Mouse (Mus musculus): Measurements from ENCODE around the gene Rgs7. TPM values are rescaled to one million over a fixed set of nuclear protein-coding genes. Genes with fewer than 3 reads are reported as not detected.

Rgs7 gene
- total RNA-seq, 1 experiment from 2014 or later: not detected

- ATAC-seq (replicated peaks in 1 of 2; ENCODE audit: insufficient read depth in 1 of 2, low FRiP score in 2 of 2, low TSS enrichment in 1 of 2, low read depth in 1 of 2, poor library complexity in 2 of 2, severe bottlenecking in 2 of 2): peak; percentile 53 to 68; a peak in 3 of 4 replicates
Measured at GRCm38 (mm10) chr1:175118904-175119555, 373.3 kb downstream of the Rgs7 start.

- ATAC-seq (replicated peaks in 1 of 2; ENCODE audit: insufficient read depth in 1 of 2, low FRiP score in 2 of 2, low TSS enrichment in 1 of 2, low read depth in 1 of 2, poor library complexity in 2 of 2, severe bottlenecking in 2 of 2): no peak
Measured at GRCm38 (mm10) chr1:175108270-175108860, 383.9 kb downstream of the Rgs7 start.

- ATAC-seq (replicated peaks in 1 of 2; ENCODE audit: insufficient read depth in 1 of 2, low FRiP score in 2 of 2, low TSS enrichment in 1 of 2, low read depth in 1 of 2, poor library complexity in 2 of 2, severe bottlenecking in 2 of 2): no peak
Measured at GRCm38 (mm10) chr1:175106315-175106714, 386.0 kb downstream of the Rgs7 start.

- no peak for ATAC-seq (replicated peaks in 1 of 2; ENCODE audit: insufficient read depth in 1 of 2, low FRiP score in 2 of 2, low TSS enrichment in 1 of 2, low read depth in 1 of 2, poor library complexity in 2 of 2, severe bottlenecking in 2 of 2)
Measured at GRCm38 (mm10) chr1:175105426-175105825, 386.9 kb downstream of the Rgs7 start.

GRCm38 (mm10) chr1:175097014-175097413 is 395.3 kb downstream of the Rgs7 start:
- ATAC-seq (replicated peaks in 1 of 2; ENCODE audit: insufficient read depth in 1 of 2, low FRiP score in 2 of 2, low TSS enrichment in 1 of 2, low read depth in 1 of 2, poor library complexity in 2 of 2, severe bottlenecking in 2 of 2): no peak

- no peak for ATAC-seq (replicated peaks in 1 of 2; ENCODE audit: insufficient read depth in 1 of 2, low FRiP score in 2 of 2, low TSS enrichment in 1 of 2, low read depth in 1 of 2, poor library complexity in 2 of 2, severe bottlenecking in 2 of 2)
Measured at GRCm38 (mm10) chr1:175082104-175082503, 410.2 kb downstream of the Rgs7 start.

GRCm38 (mm10) chr1:175079819-175080608 is 412.3 kb downstream of the Rgs7 start:
- ATAC-seq (replicated peaks in 1 of 2; ENCODE audit: insufficient read depth in 1 of 2, low FRiP score in 2 of 2, low TSS enrichment in 1 of 2, low read depth in 1 of 2, poor library complexity in 2 of 2, severe bottlenecking in 2 of 2): no peak

- no peak for ATAC-seq (replicated peaks in 1 of 2; ENCODE audit: insufficient read depth in 1 of 2, low FRiP score in 2 of 2, low TSS enrichment in 1 of 2, low read depth in 1 of 2, poor library complexity in 2 of 2, severe bottlenecking in 2 of 2)
Measured at GRCm38 (mm10) chr1:175073500-175074232, 418.6 kb downstream of the Rgs7 start.

- no peak for ATAC-seq (replicated peaks in 1 of 2; ENCODE audit: insufficient read depth in 1 of 2, low FRiP score in 2 of 2, low TSS enrichment in 1 of 2, low read depth in 1 of 2, poor library complexity in 2 of 2, severe bottlenecking in 2 of 2)
Measured at GRCm38 (mm10) chr1:175069758-175070290, 422.5 kb downstream of the Rgs7 start.

GRCm38 (mm10) chr1:175049121-175049520 is 443.2 kb downstream of the Rgs7 start:
- ATAC-seq (replicated peaks in 1 of 2; ENCODE audit: insufficient read depth in 1 of 2, low FRiP score in 2 of 2, low TSS enrichment in 1 of 2, low read depth in 1 of 2, poor library complexity in 2 of 2, severe bottlenecking in 2 of 2): no peak

GRCm38 (mm10) chr1:175041167-175041817 is 451.0 kb downstream of the Rgs7 start:
- no peak for ATAC-seq (replicated peaks in 1 of 2; ENCODE audit: insufficient read depth in 1 of 2, low FRiP score in 2 of 2, low TSS enrichment in 1 of 2, low read depth in 1 of 2, poor library complexity in 2 of 2, severe bottlenecking in 2 of 2)

GRCm38 (mm10) chr1:175040038-175040437 is 452.3 kb downstream of the Rgs7 start:
- no peak for ATAC-seq (replicated peaks in 1 of 2; ENCODE audit: insufficient read depth in 1 of 2, low FRiP score in 2 of 2, low TSS enrichment in 1 of 2, low read depth in 1 of 2, poor library complexity in 2 of 2, severe bottlenecking in 2 of 2)

GRCm38 (mm10) chr1:175039567-175039966 is 452.7 kb downstream of the Rgs7 start:
- no peak for ATAC-seq (replicated peaks in 1 of 2; ENCODE audit: insufficient read depth in 1 of 2, low FRiP score in 2 of 2, low TSS enrichment in 1 of 2, low read depth in 1 of 2, poor library complexity in 2 of 2, severe bottlenecking in 2 of 2)

- no peak for ATAC-seq (replicated peaks in 1 of 2; ENCODE audit: insufficient read depth in 1 of 2, low FRiP score in 2 of 2, low TSS enrichment in 1 of 2, low read depth in 1 of 2, poor library complexity in 2 of 2, severe bottlenecking in 2 of 2)
Measured at GRCm38 (mm10) chr1:175035461-175035860, 456.8 kb downstream of the Rgs7 start.

GRCm38 (mm10) chr1:175032015-175032414 is 460.3 kb downstream of the Rgs7 start:
- no peak for ATAC-seq (replicated peaks in 1 of 2; ENCODE audit: insufficient read depth in 1 of 2, low FRiP score in 2 of 2, low TSS enrichment in 1 of 2, low read depth in 1 of 2, poor library complexity in 2 of 2, severe bottlenecking in 2 of 2)

GRCm38 (mm10) chr1:175028716-175029204 is 463.5 kb downstream of the Rgs7 start:
- no peak for ATAC-seq (replicated peaks in 1 of 2; ENCODE audit: insufficient read depth in 1 of 2, low FRiP score in 2 of 2, low TSS enrichment in 1 of 2, low read depth in 1 of 2, poor library complexity in 2 of 2, severe bottlenecking in 2 of 2)

- ATAC-seq (replicated peaks in 1 of 2; ENCODE audit: insufficient read depth in 1 of 2, low FRiP score in 2 of 2, low TSS enrichment in 1 of 2, low read depth in 1 of 2, poor library complexity in 2 of 2, severe bottlenecking in 2 of 2): no peak
Measured at GRCm38 (mm10) chr1:175028267-175028666, 464.0 kb downstream of the Rgs7 start.

All from hematopoietic stem cell, adult 5-6 weeks (primary cell).